Mouse (Mus musculus) ES-Bruce4 (cell line): Measurements from ENCODE around the gene Sergef.

Source experiments
- CTCF ChIP-seq: IDR thresholded peaks from one replicate; pipeline ENCODE4 v1.8.1; 2011; ENCODE audit warnings: low read depth, low read length
- EP300 ChIP-seq: IDR thresholded peaks from 2 replicates; pipeline ENCODE4 v1.6.1; 2011; ENCODE audit warnings: low read depth, low read length; ENCODE audit not compliant: insufficient read depth
- POLR2A ChIP-seq: IDR thresholded peaks from one replicate; pipeline ENCODE4 v1.8.1; 2011; ENCODE audit warnings: low read length; ENCODE audit not compliant: insufficient read depth

GRCm38 (mm10) chr7:46502650-46503049 lies 137.0 kb downstream of the Sergef start:
- TF ChIP-seq CTCF (no peak), EP300 (no peak), POLR2A (no peak)
